Mouse (Mus musculus) ES-Bruce4 (cell line): ENCODE data around the gene Ppp6r2. TPM values are rescaled to one million over a fixed set of nuclear protein-coding genes. Genes with fewer than 3 reads are reported as not detected.
A peak's percentile ranks its signal among the peaks of the same experiment; 100 is the strongest.

Experiments
- H3K27ac ChIP-seq: 2 replicates; pipeline ENCODE4 v1.5.1; 2012; ENCODE audit warnings: low read length, inconsistent platforms; ENCODE audit not compliant: insufficient read depth
- H3K27me3 ChIP-seq: 2 replicates; pipeline ENCODE4 v1.6.1; 2012; ENCODE audit warnings: mild to moderate bottlenecking, low read length, inconsistent platforms; ENCODE audit not compliant: control insufficient read depth, poor library complexity, insufficient read depth, severe bottlenecking
- H3K36me3 ChIP-seq: 2 replicates; pipeline ENCODE4 v1.6.1; 2012; ENCODE audit warnings: inconsistent platforms, mild to moderate bottlenecking, low read length, moderate library complexity; ENCODE audit not compliant: control insufficient read depth, poor library complexity, insufficient read depth, severe bottlenecking
- H3K4me1 ChIP-seq: one replicate; pipeline ENCODE4 v1.8.1; 2011; ENCODE audit warnings: low read length; ENCODE audit not compliant: control insufficient read depth, insufficient read depth
- H3K4me3 ChIP-seq: 2 replicates; pipeline ENCODE4 v1.5.1; 2011; ENCODE audit warnings: low read depth, mild to moderate bottlenecking, low read length
- H3K9ac ChIP-seq: 2 replicates; pipeline ENCODE4 v1.6.1; 2012; ENCODE audit warnings: low read depth, mild to moderate bottlenecking, inconsistent platforms; ENCODE audit not compliant: poor library complexity, severe bottlenecking
- H3K9me3 ChIP-seq: replicated peaks from 2 replicates; pipeline ENCODE4 v1.6.1; 2012; ENCODE audit warnings: mild to moderate bottlenecking, low read length, inconsistent platforms; ENCODE audit not compliant: control insufficient read depth, poor library complexity, insufficient read depth, severe bottlenecking
- CTCF ChIP-seq: IDR thresholded peaks from one replicate; pipeline ENCODE4 v1.8.1; 2011; ENCODE audit warnings: low read depth, low read length
- EP300 ChIP-seq: IDR thresholded peaks from 2 replicates; pipeline ENCODE4 v1.6.1; 2011; ENCODE audit warnings: low read depth, low read length; ENCODE audit not compliant: insufficient read depth
- POLR2A ChIP-seq: IDR thresholded peaks from one replicate; pipeline ENCODE4 v1.8.1; 2011; ENCODE audit warnings: low read length; ENCODE audit not compliant: insufficient read depth
- polyA plus RNA-seq: library from polyadenylated mRNA; stranded (reverse); fragments of >200 nt; gene quantifications from 2 replicates; pipeline ENCODE4 v1.2.4, GENCODE M21; 2011; ENCODE audit warnings: low read depth; ENCODE audit not compliant: missing spikeins, insufficient read depth, insufficient read length

The Ppp6r2 gene
- polyA plus RNA-seq, 1 experiment: 14.3 TPM

- TF ChIP-seq POLR2A (no peak), CTCF (no peak), EP300 (no peak)
Measured at GRCm38 (mm10) chr15:89321264-89321663, 109.9 kb downstream of the Ppp6r2 start.

DNA sequence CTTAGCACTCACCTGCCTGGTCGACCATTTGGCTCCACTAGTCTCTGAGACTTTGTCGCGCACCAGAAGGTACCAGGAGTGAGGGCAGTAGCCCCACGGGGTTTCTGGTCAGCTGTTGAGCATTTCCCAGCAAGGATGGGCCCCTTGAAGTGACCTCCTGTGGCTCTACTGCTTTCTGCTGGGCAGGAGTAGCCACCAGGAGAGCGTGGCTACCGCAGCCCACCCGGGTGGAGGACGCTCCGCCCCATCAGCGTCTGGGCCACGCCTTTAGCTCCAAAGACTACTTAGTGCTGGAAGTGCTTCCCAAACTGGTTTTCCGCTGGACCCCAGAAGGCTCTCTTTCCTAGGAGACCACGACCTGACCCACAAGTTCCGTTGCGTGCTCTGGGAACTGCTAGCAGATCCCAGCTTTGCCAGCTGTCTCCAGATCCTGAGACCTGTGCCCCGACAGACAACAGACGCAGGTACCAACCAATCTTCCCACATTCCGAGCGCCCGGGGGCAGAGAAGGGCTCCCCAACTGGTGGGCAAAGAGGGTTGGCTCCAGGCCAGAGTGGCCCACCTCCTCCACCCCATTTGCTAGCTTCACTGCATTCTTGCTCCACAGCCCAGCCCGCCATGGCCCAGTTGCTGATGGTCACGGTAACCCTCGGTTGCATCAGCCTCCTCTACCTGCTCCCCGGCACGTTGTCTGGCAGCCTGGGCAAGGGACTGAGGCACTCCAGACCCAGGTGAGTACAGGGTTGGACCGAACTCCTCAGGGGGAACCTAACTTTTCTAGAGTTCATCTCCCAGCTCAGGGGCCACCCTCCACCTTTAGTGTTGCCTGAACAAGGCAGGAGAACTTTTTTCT lies 111.5 kb downstream of the Ppp6r2 start, which contains the start of gene Adm2:
Adm2 (plus strand) TSS at position 51 of the 853 bp plus-strand sequence.
- Histone ChIP-seq H3K9me3 (no peaks in the 10 kb centered on the region), H3K4me3 (peak within 1 kb of the TSS; percentile 71), H3K9ac (peak within 1 kb of the TSS; percentile 41), H3K27me3 (no peaks in the 10 kb centered on the region), H3K27ac (no peak within 1 kb of the TSS), H3K4me1 (no peaks in the 10 kb centered on the region), H3K36me3 (no peaks in the 10 kb centered on the region)
- TF ChIP-seq EP300 (no peak), POLR2A (peak; percentile 34), CTCF (no peak)

More at GRCm38 (mm10) chr15:89321264-89321663, 109.9 kb downstream of the Ppp6r2 start:
- H3K36me3 ChIP-seq: no peaks in the 10 kb centered on the region
- H3K4me1 ChIP-seq: no peaks in the 10 kb centered on the region
- H3K27ac ChIP-seq: no peak overlapping the region
- H3K4me3 ChIP-seq: no peak overlapping the region
- no peaks in the 10 kb centered on the region for H3K27me3 ChIP-seq
- H3K9me3 ChIP-seq: no peaks in the 10 kb centered on the region
- no peak overlapping the region for H3K9ac ChIP-seq

- no peaks in the 10 kb centered on the region for H3K4me1 ChIP-seq
- no peaks in the 10 kb centered on the region for H3K9me3 ChIP-seq
- no peak overlapping the region for H3K27ac ChIP-seq
- TF ChIP-seq POLR2A (no peak), CTCF (no peak), EP300 (no peak)
- H3K27me3 ChIP-seq: no peaks in the 10 kb centered on the region
- H3K4me3 ChIP-seq: peak overlapping the region; percentile 71
- H3K36me3 ChIP-seq: no peaks in the 10 kb centered on the region
- H3K9ac ChIP-seq: peak overlapping the region; percentile 41
Measured at GRCm38 (mm10) chr15:89323656-89324055, 112.3 kb downstream of the Ppp6r2 start.

GRCm38 (mm10) chr15:89326441-89326840 lies 115.1 kb downstream of the Ppp6r2 start:
- H3K27me3 ChIP-seq: no peaks in the 10 kb centered on the region
- no peak overlapping the region for H3K9ac ChIP-seq
- TF ChIP-seq POLR2A (no peak), CTCF (no peak), EP300 (no peak)
- no peaks in the 10 kb centered on the region for H3K9me3 ChIP-seq
- no peak overlapping the region for H3K4me3 ChIP-seq
- H3K36me3 ChIP-seq: no peaks in the 10 kb centered on the region
- H3K4me1 ChIP-seq: no peaks in the 10 kb centered on the region
- no peak overlapping the region for H3K27ac ChIP-seq

DNA sequence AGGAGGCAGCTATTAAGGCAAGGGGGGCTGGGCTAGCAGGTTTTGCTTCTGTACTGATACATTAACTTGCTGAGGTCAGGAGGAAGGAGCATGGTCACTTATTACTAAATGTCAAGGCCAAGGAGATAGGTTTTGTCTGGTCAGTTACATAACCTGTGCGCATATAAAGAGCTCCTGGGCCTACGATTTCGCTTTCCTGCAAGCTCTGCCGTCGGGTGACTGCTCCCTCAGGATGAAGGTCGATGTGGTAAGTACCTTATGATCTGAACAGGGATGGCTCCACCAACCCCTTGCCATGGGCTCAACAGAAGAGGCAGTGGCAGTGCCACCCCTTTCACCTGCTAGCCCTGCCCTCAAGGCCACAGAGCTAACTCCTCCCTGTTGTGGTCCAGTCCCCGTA lies 122.9 kb downstream of the Ppp6r2 start, which contains the start of gene Miox:
Miox (plus strand) TSS at position 128 of the 400 bp plus-strand sequence.
- Histone ChIP-seq H3K27ac (no peak within 1 kb of the TSS), H3K4me1 (no peaks in the 10 kb centered on the region), H3K4me3 (no peak within 1 kb of the TSS), H3K27me3 (no peaks in the 10 kb centered on the region), H3K36me3 (no peaks in the 10 kb centered on the region), H3K9me3 (no peaks in the 10 kb centered on the region), H3K9ac (no peak within 1 kb of the TSS)
- TF ChIP-seq CTCF (no peak), EP300 (no peak), POLR2A (no peak)

DNA sequence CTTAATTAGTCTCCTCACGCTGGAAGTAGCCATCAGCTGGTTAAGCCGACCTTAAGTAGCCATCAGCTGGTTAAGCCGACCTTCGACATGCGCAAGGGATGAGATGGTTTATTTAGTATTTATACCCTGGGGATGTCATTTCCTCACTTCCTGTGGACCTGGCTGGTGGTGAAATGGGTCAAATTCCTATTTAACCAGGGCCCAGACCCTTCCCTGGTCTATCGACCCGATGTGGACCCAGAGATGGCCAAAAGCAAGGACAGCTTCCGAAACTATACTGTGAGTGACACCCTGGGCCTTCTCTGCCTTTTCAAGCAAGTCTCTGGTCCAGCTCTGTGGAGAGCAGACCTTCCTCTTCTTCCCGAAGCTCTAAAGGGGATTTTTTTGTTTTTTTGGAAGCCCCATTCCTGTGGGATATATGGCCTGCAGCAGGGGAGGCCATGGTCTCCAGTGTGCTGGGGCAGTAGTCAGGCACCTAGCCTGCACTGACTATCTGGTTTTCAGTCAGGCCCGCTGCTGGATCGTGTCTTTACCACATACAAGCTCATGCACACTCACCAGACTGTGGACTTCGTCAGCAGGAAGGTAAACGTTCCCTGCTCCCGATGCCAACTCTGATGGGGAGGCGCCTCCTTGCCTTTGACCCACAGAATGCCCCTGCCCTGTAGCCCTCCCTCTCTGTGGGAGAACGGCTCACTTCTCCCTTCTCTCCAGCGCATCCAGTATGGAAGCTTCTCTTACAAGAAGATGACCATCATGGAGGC lies 123.6 kb downstream of the Ppp6r2 start:
- TF ChIP-seq POLR2A (no peak), EP300 (no peak)
- Histone ChIP-seq H3K9me3 (no peaks in the 10 kb centered on the region), H3K27ac (no peak overlapping the region), H3K9ac (no peak overlapping the region), H3K4me3 (peak overlapping the region; percentile 10; the same call in 1 of the 2 replicates), H3K27me3 (no peaks in the 10 kb centered on the region), H3K36me3 (no peaks in the 10 kb centered on the region), H3K4me1 (no peaks in the 10 kb centered on the region)
